Mouse (Mus musculus): Measurements from ENCODE around the gene Lman2l.

Gene Lman2l

GRCm38 (mm10) chr1:36458169-36458568 is 13.1 kb upstream of the Lman2l start:
- DNase-seq (ENCODE audit: low spot score) = no peak

GRCm38 (mm10) chr1:36457388-36458014 is 12.4 kb upstream of the Lman2l start:
- no peak for DNase-seq (ENCODE audit: low spot score)

GRCm38 (mm10) chr1:36454055-36454815 is 9.2 kb upstream of the Lman2l start:
- no peak for DNase-seq (ENCODE audit: low spot score)

- DNase-seq (ENCODE audit: low spot score) = no peak
Observed at GRCm38 (mm10) chr1:36446841-36447240, 1.8 kb upstream of the Lman2l start.

GRCm38 (mm10) chr1:36446106-36446824 is 1.2 kb upstream of the Lman2l start:
- DNase-seq (ENCODE audit: low spot score) = no peak

- DNase-seq (ENCODE audit: low spot score) = no peak
Observed at GRCm38 (mm10) chr1:36445508-36445907, 437 bp upstream of the Lman2l start.

- DNase-seq (ENCODE audit: low spot score) = no peak
Observed at GRCm38 (mm10) chr1:36441101-36441500, 4.0 kb downstream of the Lman2l start.

- no peak for DNase-seq (ENCODE audit: low spot score)
Observed at GRCm38 (mm10) chr1:36437223-36437622, 7.8 kb downstream of the Lman2l start.

- DNase-seq (ENCODE audit: low spot score) = no peak
Observed at GRCm38 (mm10) chr1:36436515-36436914, 8.6 kb downstream of the Lman2l start.

GRCm38 (mm10) chr1:36435071-36435470 is 10.0 kb downstream of the Lman2l start:
- DNase-seq (ENCODE audit: low spot score) = no peak

GRCm38 (mm10) chr1:36433616-36434015 is 11.5 kb downstream of the Lman2l start:
- DNase-seq (ENCODE audit: low spot score) = no peak

GRCm38 (mm10) chr1:36432999-36433398 is 12.1 kb downstream of the Lman2l start:
- DNase-seq (ENCODE audit: low spot score) = no peak

GRCm38 (mm10) chr1:36429511-36429910 is 15.6 kb downstream of the Lman2l start:
- DNase-seq (ENCODE audit: low spot score) = no peak

- DNase-seq (ENCODE audit: low spot score) = no peak
Observed at GRCm38 (mm10) chr1:36404531-36404930, 40.5 kb downstream of the Lman2l start.

- no peak for DNase-seq (ENCODE audit: low spot score)
Observed at GRCm38 (mm10) chr1:36401509-36401908, 43.6 kb downstream of the Lman2l start.

GRCm38 (mm10) chr1:36397041-36397440 is 48.0 kb downstream of the Lman2l start:
- no peak for DNase-seq (ENCODE audit: low spot score)

GRCm38 (mm10) chr1:36379582-36379981 is 65.5 kb downstream of the Lman2l start:
- no peak for DNase-seq (ENCODE audit: low spot score)

- DNase-seq (ENCODE audit: low spot score) = no peak
Observed at GRCm38 (mm10) chr1:36378880-36379279, 66.2 kb downstream of the Lman2l start.

- DNase-seq (ENCODE audit: low spot score) = no peak
Observed at GRCm38 (mm10) chr1:36371934-36372845, 72.9 kb downstream of the Lman2l start, which contains the start of gene Fer1l5. Gene Fer1l5, plus strand, starts transcription at chr1:36372291.

GRCm38 (mm10) chr1:36370918-36371317 is 74.2 kb downstream of the Lman2l start:
- DNase-seq (ENCODE audit: low spot score) = no peak

All from urinary bladder, postnatal 10 days (tissue).